Mouse (Mus musculus): ENCODE results near the gene Tmem115. TPM values are rescaled to one million over a fixed set of nuclear protein-coding genes. Genes with fewer than 3 reads are reported as not detected.

Gene Tmem115
- polyA plus RNA-seq, 1 experiment from 2014 or later = 41.9 TPM

DNA sequence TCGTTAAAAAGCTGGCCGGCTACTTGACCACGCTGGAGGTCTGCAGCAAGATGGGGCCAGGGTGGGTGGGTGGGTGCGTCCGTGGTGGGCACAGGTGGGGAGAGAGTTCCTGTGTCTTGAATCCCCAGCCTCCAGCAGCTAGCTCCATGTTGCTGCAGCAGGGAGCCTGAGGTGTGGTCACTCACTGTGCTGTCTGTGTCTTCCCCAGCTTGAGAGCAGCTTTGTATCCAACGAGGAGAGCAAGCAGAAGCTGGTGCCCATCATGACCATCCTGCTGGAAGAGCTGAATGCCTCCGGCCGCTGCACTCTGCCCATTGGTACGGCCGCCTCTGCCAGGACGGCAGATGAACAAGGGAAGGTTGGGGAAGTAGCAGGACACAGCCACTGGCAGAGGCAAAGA is 9.6 kb downstream of the Tmem115 start:
- Histone ChIP-seq H3K4me1 (replicated peaks; ENCODE audit: control insufficient read depth, insufficient read depth) (0 out of 2 replicates have a peak, but pooled peaks cover 2% of the 10 kb centered on the region), H3K4me2 (replicated peaks; ENCODE audit: low read depth) (no peak overlapping the region), H3K4me3 (ENCODE audit: low read depth, low read length) (no peak overlapping the region), H3K27me3 (ENCODE audit: control insufficient read depth, insufficient read depth, low read length) (no peaks in the 10 kb centered on the region), H3K9ac (ENCODE audit: low read length) (no peak overlapping the region), H3K27ac (replicated peaks) (no peak overlapping the region), H3K36me3 (ENCODE audit: control insufficient read depth, insufficient read depth, low read length) (peaks cover 13% of the 10 kb centered on the region), H3K9me3 (ENCODE audit: control insufficient read depth, low read length) (no peaks in the 10 kb centered on the region)
- DNase-seq (ENCODE audit: low spot score) (no peak), ATAC-seq (ENCODE audit: low FRiP score, low TSS enrichment) (no peak)
- TF ChIP-seq EP300 (optimal IDR thresholded peaks at IDR 0.05) (no peak), CTCF (IDR thresholded peaks at IDR 0.05; ENCODE audit: low read depth) (no peak)
- 82% methylated on average over 11 of the region's 11 CpGs for WGBS

DNA sequence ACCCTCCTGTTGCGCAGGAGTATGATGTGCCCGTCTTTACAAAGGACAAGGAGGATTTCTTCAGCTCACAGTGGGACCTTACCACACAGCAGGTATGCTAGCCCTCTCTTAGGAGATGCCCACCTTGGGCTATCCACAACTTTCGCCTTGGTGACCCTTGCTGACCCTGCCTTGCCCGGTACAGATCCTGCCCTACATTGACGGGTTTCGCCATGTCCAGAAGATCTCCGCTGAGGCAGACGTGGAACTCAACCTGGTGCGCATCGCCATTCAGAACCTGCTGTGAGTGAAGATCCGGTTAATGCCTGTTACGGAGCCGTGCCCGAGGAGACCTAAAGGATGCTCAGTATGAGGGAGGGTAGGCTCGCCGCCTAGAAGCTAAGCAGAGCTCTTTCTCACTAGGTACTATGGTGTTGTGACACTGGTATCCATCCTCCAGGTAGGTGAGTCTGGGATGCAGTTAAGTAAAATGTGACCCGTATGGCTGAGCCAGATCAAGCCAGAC is 10.5 kb downstream of the Tmem115 start:
- Histone ChIP-seq H3K27me3 (ENCODE audit: control insufficient read depth, insufficient read depth, low read length) (no peaks in the 10 kb centered on the region), H3K36me3 (ENCODE audit: control insufficient read depth, insufficient read depth, low read length) (peaks cover 10% of the 10 kb centered on the region), H3K4me3 (ENCODE audit: low read depth, low read length) (no peak overlapping the region), H3K9ac (ENCODE audit: low read length) (no peak overlapping the region), H3K4me2 (replicated peaks; ENCODE audit: low read depth) (no peak overlapping the region), H3K27ac (replicated peaks) (no peak overlapping the region), H3K9me3 (ENCODE audit: control insufficient read depth, low read length) (no peaks in the 10 kb centered on the region), H3K4me1 (replicated peaks; ENCODE audit: control insufficient read depth, insufficient read depth) (0 out of 2 replicates have a peak, but pooled peaks cover 2% of the 10 kb centered on the region)
- ATAC-seq (ENCODE audit: low FRiP score, low TSS enrichment) = no peak
- DNase-seq (ENCODE audit: low spot score) = no peak
- TF ChIP-seq CTCF (IDR thresholded peaks at IDR 0.05; ENCODE audit: low read depth) (no peak), EP300 (optimal IDR thresholded peaks at IDR 0.05) (no peak)
- WGBS = 93% methylated on average over 17 of the region's 17 CpGs

DNA sequence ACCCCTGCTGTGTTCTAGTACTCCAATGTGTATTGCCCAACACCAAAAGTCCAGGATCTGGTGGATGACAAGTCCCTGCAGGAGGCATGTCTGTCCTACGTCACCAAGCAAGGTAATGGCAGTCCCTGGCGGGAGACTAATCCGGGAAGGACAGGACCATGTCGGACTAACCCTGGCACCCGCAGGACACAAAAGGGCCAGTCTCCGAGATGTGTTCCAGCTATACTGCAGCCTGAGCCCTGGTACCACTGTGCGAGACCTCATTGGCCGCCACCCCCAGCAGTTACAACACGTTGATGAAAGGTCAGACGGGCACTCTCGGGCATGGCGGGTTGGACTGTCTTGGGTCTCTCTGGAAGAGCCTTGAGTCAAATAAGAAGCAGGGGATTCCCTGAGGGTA is 11.0 kb downstream of the Tmem115 start:
- peaks cover 7% of the 10 kb centered on the region for H3K36me3 ChIP-seq (ENCODE audit: control insufficient read depth, insufficient read depth, low read length)
- no peak for ATAC-seq (ENCODE audit: low FRiP score, low TSS enrichment)
- H3K27me3 ChIP-seq (ENCODE audit: control insufficient read depth, insufficient read depth, low read length) = no peaks in the 10 kb centered on the region
- H3K9me3 ChIP-seq (ENCODE audit: control insufficient read depth, low read length) = no peaks in the 10 kb centered on the region
- 88% methylated on average over 12 of the region's 12 CpGs for WGBS
- DNase-seq (ENCODE audit: low spot score) = no peak
- no peak overlapping the region for H3K9ac ChIP-seq (ENCODE audit: low read length)
- 0 out of 2 replicates have a peak, but pooled peaks cover 2% of the 10 kb centered on the region for H3K4me1 ChIP-seq (replicated peaks; ENCODE audit: control insufficient read depth, insufficient read depth)
- H3K4me2 ChIP-seq (replicated peaks; ENCODE audit: low read depth) = no peak overlapping the region
- TF ChIP-seq CTCF (IDR thresholded peaks at IDR 0.05; ENCODE audit: low read depth) = no peak
- no peak for TF ChIP-seq EP300 (optimal IDR thresholded peaks at IDR 0.05)
- no peak overlapping the region for H3K27ac ChIP-seq (replicated peaks)
- no peak overlapping the region for H3K4me3 ChIP-seq (ENCODE audit: low read depth, low read length)

DNA sequence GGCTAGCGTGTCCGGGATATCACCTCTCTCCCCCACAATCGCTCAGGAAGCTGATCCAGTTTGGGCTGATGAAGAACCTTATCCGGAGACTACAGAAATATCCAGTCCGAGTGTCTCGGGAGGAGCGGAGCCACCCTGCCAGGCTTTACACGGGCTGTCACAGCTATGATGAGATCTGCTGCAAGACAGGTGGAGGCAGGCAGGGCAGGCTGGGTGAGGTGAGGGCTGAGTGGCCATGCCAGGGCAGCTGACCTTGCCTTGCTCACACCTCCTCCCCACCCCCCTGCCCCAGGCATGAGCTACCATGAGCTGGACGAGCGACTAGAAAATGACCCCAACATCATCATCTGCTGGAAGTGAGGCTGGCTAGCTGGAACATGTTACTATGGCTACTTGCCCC is 11.5 kb downstream of the Tmem115 start:
- ATAC-seq (ENCODE audit: low FRiP score, low TSS enrichment) (no peak), DNase-seq (ENCODE audit: low spot score) (no peak)
- Histone ChIP-seq H3K9me3 (ENCODE audit: control insufficient read depth, low read length) (no peaks in the 10 kb centered on the region), H3K4me3 (ENCODE audit: low read depth, low read length) (no peak overlapping the region), H3K4me2 (replicated peaks; ENCODE audit: low read depth) (no peak overlapping the region), H3K9ac (ENCODE audit: low read length) (no peak overlapping the region), H3K27me3 (ENCODE audit: control insufficient read depth, insufficient read depth, low read length) (no peaks in the 10 kb centered on the region), H3K27ac (replicated peaks) (no peak overlapping the region), H3K4me1 (replicated peaks; ENCODE audit: control insufficient read depth, insufficient read depth) (0 out of 2 replicates have a peak, but pooled peaks cover 2% of the 10 kb centered on the region), H3K36me3 (ENCODE audit: control insufficient read depth, insufficient read depth, low read length) (peaks cover 4% of the 10 kb centered on the region; the same call in 1 of the 2 replicates)
- 85% methylated on average over 10 of the region's 10 CpGs for WGBS
- TF ChIP-seq EP300 (optimal IDR thresholded peaks at IDR 0.05) (no peak), CTCF (IDR thresholded peaks at IDR 0.05; ENCODE audit: low read depth) (no peak)

DNA sequence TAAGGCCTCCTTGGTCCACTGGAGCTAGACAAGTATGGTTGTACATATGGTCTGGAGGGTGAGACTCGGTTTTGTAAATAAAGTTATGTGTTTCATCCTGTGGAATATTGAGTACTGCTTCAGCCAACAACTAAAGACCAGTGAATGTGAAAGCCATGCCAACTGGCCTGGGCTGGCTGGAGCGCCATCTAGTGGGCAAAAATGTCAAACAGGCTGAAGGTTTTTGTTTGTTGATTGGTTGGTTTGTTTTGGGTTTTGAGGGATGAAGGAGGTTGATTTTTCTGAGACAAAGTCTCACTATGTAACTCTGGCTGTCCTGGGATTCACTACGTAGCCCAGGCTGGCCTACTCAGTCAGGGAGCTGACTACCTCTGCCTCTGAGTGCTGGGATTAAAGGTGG is 11.9 kb downstream of the Tmem115 start:
- no peaks in the 10 kb centered on the region for H3K27me3 ChIP-seq (ENCODE audit: control insufficient read depth, insufficient read depth, low read length)
- DNase-seq (ENCODE audit: low spot score) (peak; percentile 79), ATAC-seq (ENCODE audit: low FRiP score, low TSS enrichment) (no peak)
- no peaks in the 10 kb centered on the region for H3K9me3 ChIP-seq (ENCODE audit: control insufficient read depth, low read length)
- H3K36me3 ChIP-seq (ENCODE audit: control insufficient read depth, insufficient read depth, low read length) = peaks cover 4% of the 10 kb centered on the region; the same call in 1 of the 2 replicates
- H3K9ac ChIP-seq (ENCODE audit: low read length) = no peak overlapping the region
- 0 out of 2 replicates have a peak, but pooled peaks cover 2% of the 10 kb centered on the region for H3K4me1 ChIP-seq (replicated peaks; ENCODE audit: control insufficient read depth, insufficient read depth)
- TF ChIP-seq EP300 (optimal IDR thresholded peaks at IDR 0.05) (no peak), CTCF (IDR thresholded peaks at IDR 0.05; ENCODE audit: low read depth) (peak; percentile 96)
- no peak overlapping the region for H3K27ac ChIP-seq (replicated peaks)
- no peak overlapping the region for H3K4me3 ChIP-seq (ENCODE audit: low read depth, low read length)
- WGBS = 7% methylated on average over 3 of the region's 3 CpGs
- no peak overlapping the region for H3K4me2 ChIP-seq (replicated peaks; ENCODE audit: low read depth)

DNA sequence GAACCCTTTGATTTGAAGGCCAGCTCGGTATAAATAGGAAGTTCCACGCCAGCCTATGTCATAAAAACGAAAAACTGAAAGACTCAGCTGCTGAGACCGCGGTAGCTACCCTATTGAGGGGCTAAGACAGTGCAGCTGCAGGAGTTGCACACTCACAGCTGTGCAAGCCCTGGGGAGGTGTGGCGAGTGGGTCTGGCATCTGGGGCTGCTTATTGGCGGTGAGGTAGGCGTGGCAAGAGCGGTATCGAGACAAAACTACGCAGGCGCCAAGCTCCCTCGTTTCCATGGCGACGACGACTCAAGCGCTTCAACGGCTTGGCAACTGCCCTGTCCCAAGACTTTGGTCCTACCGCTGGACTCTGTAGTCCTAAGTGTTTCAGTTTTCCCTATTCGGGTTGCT is 13.3 kb downstream of the Tmem115 start, which contains the start of gene Zmynd10:
Gene Zmynd10, plus strand, starts transcription at position 273 of the 400 bp plus-strand sequence.
- peaks cover 8% of the 10 kb centered on the region; the same call in 1 of the 2 replicates for H3K4me1 ChIP-seq (replicated peaks; ENCODE audit: control insufficient read depth, insufficient read depth)
- TF ChIP-seq CTCF (IDR thresholded peaks at IDR 0.05; ENCODE audit: low read depth) (no peak), EP300 (optimal IDR thresholded peaks at IDR 0.05) (no peak)
- H3K9me3 ChIP-seq (ENCODE audit: control insufficient read depth, low read length) = no peaks in the 10 kb centered on the region
- H3K27me3 ChIP-seq (ENCODE audit: control insufficient read depth, insufficient read depth, low read length) = no peaks in the 10 kb centered on the region
- H3K27ac ChIP-seq (replicated peaks) = no peak within 1 kb of the TSS
- no peak within 1 kb of the TSS for H3K9ac ChIP-seq (ENCODE audit: low read length)
- 3% methylated on average over 20 of the region's 20 CpGs for WGBS
- peak; percentile 47 for ATAC-seq (ENCODE audit: low FRiP score, low TSS enrichment)
- H3K36me3 ChIP-seq (ENCODE audit: control insufficient read depth, insufficient read depth, low read length) = peaks cover 4% of the 10 kb centered on the region; the same call in 1 of the 2 replicates
- H3K4me2 ChIP-seq (replicated peaks; ENCODE audit: low read depth) = peak within 1 kb of the TSS; percentile 40
- H3K4me3 ChIP-seq (ENCODE audit: low read depth, low read length) = no peak within 1 kb of the TSS
- peak; percentile 93 for DNase-seq (ENCODE audit: low spot score)
